Mouse (Mus musculus): ENCODE data around the gene Syce1l. TPM values are rescaled to one million over a fixed set of nuclear protein-coding genes. Genes with fewer than 3 reads are reported as not detected.
A peak's percentile ranks its signal among the peaks of the same experiment; 100 is the strongest.

The Syce1l gene
- polyA plus RNA-seq, 1 experiment, result not detected

- H3K27ac ChIP-seq (replicated peaks; ENCODE audit: low read depth, low read length), result no peak overlapping the region
- H3K4me3 ChIP-seq (ENCODE audit: insufficient read depth, low read depth, low read length), result no peak overlapping the region
- no peaks in the 10 kb centered on the region for H3K4me1 ChIP-seq (ENCODE audit: control insufficient read depth, insufficient read depth, insufficient read length, low read length)
Measured at GRCm38 (mm10) chr8:113660128-113660527, 17.1 kb downstream of the Syce1l start.

- Histone ChIP-seq H3K4me1 (ENCODE audit: control insufficient read depth, insufficient read depth, insufficient read length, low read length) (no peaks in the 10 kb centered on the region), H3K4me3 (ENCODE audit: insufficient read depth, low read depth, low read length) (no peak overlapping the region), H3K27ac (replicated peaks; ENCODE audit: low read depth, low read length) (no peak overlapping the region)
Measured at GRCm38 (mm10) chr8:113664544-113664943, 21.5 kb downstream of the Syce1l start.

GRCm38 (mm10) chr8:113665036-113665435 lies 22.0 kb downstream of the Syce1l start:
- Histone ChIP-seq H3K4me3 (ENCODE audit: insufficient read depth, low read depth, low read length) (no peak overlapping the region), H3K27ac (replicated peaks; ENCODE audit: low read depth, low read length) (no peak overlapping the region), H3K4me1 (ENCODE audit: control insufficient read depth, insufficient read depth, insufficient read length, low read length) (no peaks in the 10 kb centered on the region)

- no peak overlapping the region for H3K4me3 ChIP-seq (ENCODE audit: insufficient read depth, low read depth, low read length)
- H3K27ac ChIP-seq (replicated peaks; ENCODE audit: low read depth, low read length), result no peak overlapping the region
- no peaks in the 10 kb centered on the region for H3K4me1 ChIP-seq (ENCODE audit: control insufficient read depth, insufficient read depth, insufficient read length, low read length)
Measured at GRCm38 (mm10) chr8:113665951-113666350, 22.9 kb downstream of the Syce1l start.

GRCm38 (mm10) chr8:113666714-113667432 lies 23.9 kb downstream of the Syce1l start:
- Histone ChIP-seq H3K4me1 (ENCODE audit: control insufficient read depth, insufficient read depth, insufficient read length, low read length) (no peaks in the 10 kb centered on the region), H3K27ac (replicated peaks; ENCODE audit: low read depth, low read length) (no peak overlapping the region), H3K4me3 (ENCODE audit: insufficient read depth, low read depth, low read length) (no peak overlapping the region)

GRCm38 (mm10) chr8:113669924-113670323 lies 26.9 kb downstream of the Syce1l start:
- Histone ChIP-seq H3K4me1 (ENCODE audit: control insufficient read depth, insufficient read depth, insufficient read length, low read length) (no peaks in the 10 kb centered on the region), H3K27ac (replicated peaks; ENCODE audit: low read depth, low read length) (no peak overlapping the region), H3K4me3 (ENCODE audit: insufficient read depth, low read depth, low read length) (no peak overlapping the region)

GRCm38 (mm10) chr8:113672599-113673255 lies 29.7 kb downstream of the Syce1l start:
- Histone ChIP-seq H3K27ac (replicated peaks; ENCODE audit: low read depth, low read length) (no peak overlapping the region), H3K4me3 (ENCODE audit: insufficient read depth, low read depth, low read length) (no peak overlapping the region), H3K4me1 (ENCODE audit: control insufficient read depth, insufficient read depth, insufficient read length, low read length) (no peaks in the 10 kb centered on the region)

GRCm38 (mm10) chr8:113673300-113673699 lies 30.3 kb downstream of the Syce1l start:
- no peak overlapping the region for H3K4me3 ChIP-seq (ENCODE audit: insufficient read depth, low read depth, low read length)
- H3K27ac ChIP-seq (replicated peaks; ENCODE audit: low read depth, low read length), result no peak overlapping the region
- no peaks in the 10 kb centered on the region for H3K4me1 ChIP-seq (ENCODE audit: control insufficient read depth, insufficient read depth, insufficient read length, low read length)

- Histone ChIP-seq H3K27ac (replicated peaks; ENCODE audit: low read depth, low read length) (no peak overlapping the region), H3K4me1 (ENCODE audit: control insufficient read depth, insufficient read depth, insufficient read length, low read length) (no peaks in the 10 kb centered on the region), H3K4me3 (ENCODE audit: insufficient read depth, low read depth, low read length) (no peak overlapping the region)
Measured at GRCm38 (mm10) chr8:113674611-113675010, 31.6 kb downstream of the Syce1l start.

GRCm38 (mm10) chr8:113675281-113675680 lies 32.3 kb downstream of the Syce1l start:
- no peaks in the 10 kb centered on the region for H3K4me1 ChIP-seq (ENCODE audit: control insufficient read depth, insufficient read depth, insufficient read length, low read length)
- no peak overlapping the region for H3K27ac ChIP-seq (replicated peaks; ENCODE audit: low read depth, low read length)
- no peak overlapping the region for H3K4me3 ChIP-seq (ENCODE audit: insufficient read depth, low read depth, low read length)

GRCm38 (mm10) chr8:113676811-113677210 lies 33.8 kb downstream of the Syce1l start:
- Histone ChIP-seq H3K27ac (replicated peaks; ENCODE audit: low read depth, low read length) (no peak overlapping the region), H3K4me1 (ENCODE audit: control insufficient read depth, insufficient read depth, insufficient read length, low read length) (no peaks in the 10 kb centered on the region), H3K4me3 (ENCODE audit: insufficient read depth, low read depth, low read length) (no peak overlapping the region)

- no peak overlapping the region for H3K27ac ChIP-seq (replicated peaks; ENCODE audit: low read depth, low read length)
- no peak overlapping the region for H3K4me3 ChIP-seq (ENCODE audit: insufficient read depth, low read depth, low read length)
- H3K4me1 ChIP-seq (ENCODE audit: control insufficient read depth, insufficient read depth, insufficient read length, low read length), result no peaks in the 10 kb centered on the region
Measured at GRCm38 (mm10) chr8:113679361-113679760, 36.3 kb downstream of the Syce1l start.

- Histone ChIP-seq H3K27ac (replicated peaks; ENCODE audit: low read depth, low read length) (no peak overlapping the region), H3K4me3 (ENCODE audit: insufficient read depth, low read depth, low read length) (peak overlapping the region; percentile 3; the same call in 1 of the 2 replicates), H3K4me1 (ENCODE audit: control insufficient read depth, insufficient read depth, insufficient read length, low read length) (peaks cover 3% of the 10 kb centered on the region; the same call in 1 of the 2 replicates)
Measured at GRCm38 (mm10) chr8:113687889-113688542, 45.0 kb downstream of the Syce1l start.

GRCm38 (mm10) chr8:113688543-113688915 lies 45.5 kb downstream of the Syce1l start:
- peaks cover 3% of the 10 kb centered on the region; the same call in 1 of the 2 replicates for H3K4me1 ChIP-seq (ENCODE audit: control insufficient read depth, insufficient read depth, insufficient read length, low read length)

GRCm38 (mm10) chr8:113691622-113692343 lies 48.8 kb downstream of the Syce1l start:
- H3K27ac ChIP-seq (replicated peaks; ENCODE audit: low read depth, low read length), result no peak overlapping the region
- no peak overlapping the region for H3K4me3 ChIP-seq (ENCODE audit: insufficient read depth, low read depth, low read length)
- H3K4me1 ChIP-seq (ENCODE audit: control insufficient read depth, insufficient read depth, insufficient read length, low read length), result peaks cover 3% of the 10 kb centered on the region; the same call in 1 of the 2 replicates

More at GRCm38 (mm10) chr8:113688543-113688915, 45.5 kb downstream of the Syce1l start:
- Histone ChIP-seq H3K27ac (replicated peaks; ENCODE audit: low read depth, low read length) (no peak overlapping the region), H3K4me3 (ENCODE audit: insufficient read depth, low read depth, low read length) (no peak overlapping the region)

Data from brown adipose tissue, adult 24 weeks (tissue).